Mouse (Mus musculus): Measurements from ENCODE around the gene Apoa4. TPM values are rescaled to one million over a fixed set of nuclear protein-coding genes. Genes with fewer than 3 reads are reported as not detected.

The Apoa4 gene
- polyA plus RNA-seq, 1 experiment from 2014 or later, result not detected

DNA sequence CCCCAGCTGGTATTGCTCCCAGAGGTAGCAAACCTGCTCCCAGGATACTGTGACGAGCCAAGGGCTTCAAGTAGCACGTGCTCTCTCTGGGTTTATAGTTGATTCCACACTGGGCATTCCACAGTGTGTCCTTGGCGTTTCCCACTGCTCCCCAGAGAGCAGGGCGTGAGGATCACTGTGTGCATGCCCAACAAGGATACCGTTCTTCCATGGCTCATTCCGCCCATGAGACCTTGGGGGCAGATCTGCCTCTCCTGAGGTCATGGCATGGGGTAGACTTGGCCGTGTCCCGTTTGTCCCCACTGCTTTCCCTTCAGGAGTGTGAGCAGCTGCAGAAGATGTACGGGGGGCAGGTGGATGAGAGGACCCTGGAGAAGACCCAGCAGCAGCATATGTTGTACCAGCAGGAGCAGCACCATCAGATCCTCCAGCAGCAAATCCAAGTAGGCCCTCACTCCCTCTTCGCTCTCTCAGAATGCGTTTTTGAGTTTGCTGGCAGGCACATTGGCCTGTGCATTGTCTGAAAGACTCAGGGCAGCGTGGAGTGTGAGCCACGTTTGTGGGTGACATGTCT lies 32.0 kb upstream of the Apoa4 start:
- H3K4me2 ChIP-seq, result no peak overlapping the region
- ATAC-seq (ENCODE audit: insufficient number of reproducible peaks, insufficient read depth, low FRiP score, low TSS enrichment, low read depth), result no peak
- WGBS, result 73% methylated on average over 13 of the region's 13 CpGs
- peaks cover 19% of the 10 kb centered on the region for H3K4me1 ChIP-seq (replicated peaks)
- H3K36me3 ChIP-seq, result peaks cover 93% of the 10 kb centered on the region
- H3K27me3 ChIP-seq, result no peaks in the 10 kb centered on the region
- H3K27ac ChIP-seq, result peak overlapping the region; percentile 62
- no peak overlapping the region for H3K4me3 ChIP-seq (replicated peaks)
- H3K9ac ChIP-seq (replicated peaks), result no peak overlapping the region
- H3K9me3 ChIP-seq, result no peaks in the 10 kb centered on the region

DNA sequence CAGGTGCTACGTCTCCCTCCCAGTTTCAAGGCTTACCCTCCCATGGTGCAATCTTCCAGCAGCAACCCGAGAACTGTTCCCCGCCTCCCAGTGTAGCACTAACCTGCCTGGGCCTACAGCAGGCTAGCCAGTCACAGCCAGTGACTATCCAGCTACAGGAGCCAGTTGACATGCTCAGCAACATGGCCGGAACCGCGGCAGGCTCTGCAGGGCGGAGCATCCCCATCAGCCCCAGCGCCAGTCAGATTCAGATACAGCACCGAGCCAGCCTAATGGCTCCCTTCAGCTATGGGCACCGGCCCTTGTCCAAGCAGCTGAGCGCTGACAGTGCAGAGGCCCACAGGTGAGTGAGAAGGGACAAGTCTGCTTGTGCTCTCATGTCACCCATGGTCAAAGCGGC lies 30.0 kb upstream of the Apoa4 start:
- Histone ChIP-seq H3K4me2 (no peak overlapping the region), H3K4me3 (replicated peaks) (no peak overlapping the region), H3K27ac (no peak overlapping the region), H3K27me3 (no peaks in the 10 kb centered on the region), H3K4me1 (replicated peaks) (peaks cover 19% of the 10 kb centered on the region), H3K9me3 (no peaks in the 10 kb centered on the region), H3K9ac (replicated peaks) (no peak overlapping the region), H3K36me3 (peaks cover 96% of the 10 kb centered on the region)
- no peak for ATAC-seq (ENCODE audit: insufficient number of reproducible peaks, insufficient read depth, low FRiP score, low TSS enrichment, low read depth)
- WGBS, result 90% methylated on average over 12 of the region's 12 CpGs

DNA sequence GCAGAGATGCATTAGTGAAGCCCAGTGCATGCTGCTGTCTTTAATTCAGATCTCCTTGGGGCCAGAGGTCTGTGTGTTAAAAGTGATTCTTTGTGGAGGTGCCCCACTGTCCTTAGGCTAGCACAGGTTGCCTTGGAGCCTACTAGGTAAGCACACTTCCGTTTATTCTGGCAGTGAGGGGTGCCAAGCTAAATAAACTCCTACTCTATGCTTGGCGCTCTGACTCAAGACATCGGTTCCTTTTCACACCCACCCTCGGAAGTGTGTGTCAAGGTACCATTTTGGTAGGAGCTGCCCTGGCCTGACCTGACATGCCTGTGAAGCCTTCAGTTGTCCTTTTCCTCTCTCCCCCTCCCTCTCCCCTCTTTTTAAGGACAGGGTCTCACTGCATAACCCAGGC lies 26.2 kb upstream of the Apoa4 start:
- no peak overlapping the region for H3K27ac ChIP-seq
- no peaks in the 10 kb centered on the region for H3K9me3 ChIP-seq
- peaks cover 68% of the 10 kb centered on the region for H3K36me3 ChIP-seq
- 85% methylated on average over 4 of the region's 4 CpGs for WGBS
- H3K9ac ChIP-seq (replicated peaks), result no peak overlapping the region
- no peaks in the 10 kb centered on the region for H3K4me1 ChIP-seq (replicated peaks)
- no peak overlapping the region for H3K4me3 ChIP-seq (replicated peaks)
- no peaks in the 10 kb centered on the region for H3K27me3 ChIP-seq
- ATAC-seq (ENCODE audit: insufficient number of reproducible peaks, insufficient read depth, low FRiP score, low TSS enrichment, low read depth), result no peak
- no peak overlapping the region for H3K4me2 ChIP-seq

DNA sequence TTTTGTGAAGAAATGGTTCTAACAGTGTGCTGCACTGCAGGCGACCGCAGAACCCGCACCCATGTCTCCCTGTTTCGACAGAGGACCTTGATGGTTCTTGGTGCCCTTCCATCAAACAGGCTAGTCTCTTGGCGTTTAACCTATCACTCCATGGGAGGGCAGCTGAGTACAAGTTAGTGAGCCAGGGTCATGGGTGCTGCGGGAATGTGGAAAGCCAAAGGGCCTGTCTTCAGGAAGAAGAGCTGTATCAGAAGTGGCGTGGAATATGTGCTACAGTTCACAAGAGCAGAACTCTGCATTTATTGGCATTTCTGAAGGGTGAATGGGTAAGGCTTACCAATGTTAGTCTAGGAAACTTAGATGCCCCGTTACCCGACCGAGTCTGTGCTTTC lies 25.6 kb upstream of the Apoa4 start:
- no peak overlapping the region for H3K9ac ChIP-seq (replicated peaks)
- 89% methylated on average over 10 of the region's 10 CpGs for WGBS
- no peaks in the 10 kb centered on the region for H3K27me3 ChIP-seq
- no peaks in the 10 kb centered on the region for H3K9me3 ChIP-seq
- H3K36me3 ChIP-seq, result peaks cover 68% of the 10 kb centered on the region
- no peak overlapping the region for H3K4me2 ChIP-seq
- H3K4me1 ChIP-seq (replicated peaks), result no peaks in the 10 kb centered on the region
- no peak overlapping the region for H3K4me3 ChIP-seq (replicated peaks)
- no peak for ATAC-seq (ENCODE audit: insufficient number of reproducible peaks, insufficient read depth, low FRiP score, low TSS enrichment, low read depth)
- H3K27ac ChIP-seq, result no peak overlapping the region

DNA sequence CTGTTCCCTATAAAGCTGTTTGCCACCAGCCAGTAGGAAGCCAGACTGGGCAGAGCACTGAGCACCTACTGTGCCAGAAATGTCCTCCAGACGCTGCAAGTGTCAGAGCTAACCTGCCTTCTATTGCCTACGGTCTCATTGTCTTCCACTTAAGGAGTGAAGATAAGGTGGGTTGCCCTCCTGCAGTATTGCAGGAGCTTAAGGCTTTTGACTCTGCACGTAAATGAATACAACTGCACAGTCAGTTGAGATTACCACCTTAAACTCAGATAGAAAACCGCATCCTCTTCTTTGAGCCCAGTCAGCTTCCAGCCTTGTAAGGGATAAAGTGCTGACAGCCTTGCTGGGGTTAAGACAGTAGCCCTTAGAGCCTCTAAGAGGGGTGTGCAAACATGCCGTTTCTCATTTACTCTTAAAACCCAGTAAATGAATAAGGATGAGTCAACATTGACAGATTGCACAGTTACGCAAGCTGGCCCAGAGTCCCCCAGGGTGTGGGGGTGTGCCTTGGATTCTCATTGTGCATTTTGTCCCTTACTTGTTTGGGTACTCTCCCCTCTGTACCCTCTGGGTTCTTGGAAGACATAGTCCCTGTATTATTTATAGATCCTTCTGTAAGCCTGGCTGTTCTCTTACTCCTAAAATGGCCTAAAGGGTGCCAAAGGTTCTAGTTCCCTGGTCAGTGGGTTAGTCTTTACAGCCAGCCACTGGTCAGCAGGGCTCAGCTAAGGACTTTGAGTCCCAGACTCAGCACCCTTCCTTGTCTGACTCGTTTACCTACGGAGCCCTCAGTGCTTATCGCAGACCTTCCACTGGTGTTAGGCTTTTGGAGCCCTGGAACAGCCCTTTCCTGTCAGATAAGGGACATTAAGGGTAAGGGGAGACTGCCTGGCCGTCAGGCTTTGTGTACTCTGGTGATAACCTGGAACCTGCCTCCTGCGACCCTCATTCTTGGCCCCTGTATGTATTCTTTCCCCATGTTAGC lies 24.9 kb upstream of the Apoa4 start:
- no peaks in the 10 kb centered on the region for H3K9me3 ChIP-seq
- ATAC-seq (ENCODE audit: insufficient number of reproducible peaks, insufficient read depth, low FRiP score, low TSS enrichment, low read depth), result no peak
- H3K9ac ChIP-seq (replicated peaks), result no peak overlapping the region
- no peaks in the 10 kb centered on the region for H3K4me1 ChIP-seq (replicated peaks)
- 82% methylated on average over 11 of the region's 11 CpGs for WGBS
- no peak overlapping the region for H3K27ac ChIP-seq
- peaks cover 68% of the 10 kb centered on the region for H3K36me3 ChIP-seq
- no peak overlapping the region for H3K4me2 ChIP-seq
- H3K27me3 ChIP-seq, result no peaks in the 10 kb centered on the region
- H3K4me3 ChIP-seq (replicated peaks), result no peak overlapping the region

DNA sequence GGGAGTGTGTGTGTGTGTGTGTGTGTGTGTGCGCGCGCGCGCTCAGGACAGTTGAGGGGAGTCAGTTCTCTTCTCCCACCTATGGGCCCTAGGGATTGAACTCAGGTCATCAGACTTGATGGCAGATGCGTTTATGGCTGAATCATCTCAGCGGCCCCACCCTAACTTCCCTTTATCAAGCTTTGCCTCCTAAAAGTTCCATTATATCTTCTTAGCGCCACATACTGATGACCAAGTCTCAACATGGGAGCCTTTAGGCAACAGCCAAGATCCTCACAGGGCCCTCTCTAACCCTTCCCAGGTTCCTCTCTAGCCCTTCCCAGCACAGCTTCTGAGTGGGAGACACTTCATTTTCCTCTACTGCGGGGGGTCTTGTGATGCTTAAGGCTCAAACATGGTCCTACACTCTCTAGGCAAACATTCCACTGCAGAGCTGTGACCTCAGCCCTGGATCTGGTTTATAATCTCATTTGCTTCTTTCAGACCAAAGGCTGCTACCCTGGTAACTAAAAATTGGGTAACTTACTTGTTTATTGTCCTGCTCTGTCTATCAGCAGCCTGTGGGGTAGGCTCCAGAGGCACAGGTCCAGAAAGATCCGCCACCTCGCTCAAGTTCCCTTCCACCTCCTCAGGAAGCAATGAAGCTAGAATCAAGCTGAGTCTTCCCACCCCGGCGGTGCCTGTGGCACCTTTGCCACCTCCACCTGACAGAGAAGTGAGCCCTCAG lies 23.6 kb upstream of the Apoa4 start:
- H3K4me3 ChIP-seq (replicated peaks), result no peak overlapping the region
- no peaks in the 10 kb centered on the region for H3K9me3 ChIP-seq
- no peak for ATAC-seq (ENCODE audit: insufficient number of reproducible peaks, insufficient read depth, low FRiP score, low TSS enrichment, low read depth)
- no peak overlapping the region for H3K27ac ChIP-seq
- H3K36me3 ChIP-seq, result peaks cover 68% of the 10 kb centered on the region
- 93% methylated on average over 13 of the region's 13 CpGs for WGBS
- H3K4me2 ChIP-seq, result no peak overlapping the region
- H3K4me1 ChIP-seq (replicated peaks), result no peaks in the 10 kb centered on the region
- no peak overlapping the region for H3K9ac ChIP-seq (replicated peaks)
- H3K27me3 ChIP-seq, result no peaks in the 10 kb centered on the region

DNA sequence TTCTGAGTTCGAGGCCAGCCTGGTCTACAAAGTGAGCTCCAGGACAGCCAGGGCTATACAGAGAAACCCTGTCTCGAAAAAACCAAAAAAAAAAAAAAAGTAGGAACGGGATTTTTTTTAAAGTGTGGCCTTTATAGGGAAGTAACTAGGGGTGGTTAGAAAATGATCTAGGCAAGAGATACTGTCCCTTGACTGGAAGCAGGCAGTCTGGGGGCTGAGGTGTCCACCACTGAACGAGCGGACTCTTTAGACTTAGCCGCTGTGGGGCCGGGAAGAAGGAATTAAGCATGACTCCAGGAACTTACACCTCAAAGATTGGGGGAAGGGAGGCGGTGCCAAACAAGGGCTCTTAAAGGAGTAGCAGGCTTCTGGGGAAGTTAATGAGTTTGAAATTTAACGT lies 22.3 kb upstream of the Apoa4 start:
- H3K36me3 ChIP-seq, result peaks cover 69% of the 10 kb centered on the region
- no peaks in the 10 kb centered on the region for H3K4me1 ChIP-seq (replicated peaks)
- no peak overlapping the region for H3K27ac ChIP-seq
- no peaks in the 10 kb centered on the region for H3K9me3 ChIP-seq
- H3K4me3 ChIP-seq (replicated peaks), result no peak overlapping the region
- H3K27me3 ChIP-seq, result no peaks in the 10 kb centered on the region
- ATAC-seq (ENCODE audit: insufficient number of reproducible peaks, insufficient read depth, low FRiP score, low TSS enrichment, low read depth), result no peak
- no peak overlapping the region for H3K4me2 ChIP-seq
- no peak overlapping the region for H3K9ac ChIP-seq (replicated peaks)
- 62% methylated on average over 9 of the region's 9 CpGs for WGBS

DNA sequence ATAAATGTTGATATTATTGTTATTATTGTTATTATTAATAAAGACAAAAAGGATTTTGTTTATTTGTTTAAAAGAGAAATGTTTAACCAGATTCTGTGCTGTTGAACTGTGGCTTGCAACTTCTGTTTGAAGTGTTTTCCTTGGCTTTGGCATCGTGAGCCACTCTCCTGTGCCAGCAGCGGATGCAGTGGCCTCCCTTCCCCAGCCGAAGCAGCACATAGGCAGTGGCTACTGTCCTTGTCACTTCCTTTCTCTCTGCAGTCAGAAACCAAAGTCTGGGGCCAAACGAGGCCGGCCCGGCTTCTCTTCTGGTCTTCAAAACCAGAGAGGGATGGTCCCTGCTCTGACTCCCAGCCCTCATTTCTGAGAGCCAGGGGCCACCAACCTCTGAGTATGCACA lies 17.4 kb upstream of the Apoa4 start:
- ATAC-seq (ENCODE audit: insufficient number of reproducible peaks, insufficient read depth, low FRiP score, low TSS enrichment, low read depth), result no peak
- no peak overlapping the region for H3K9ac ChIP-seq (replicated peaks)
- no peaks in the 10 kb centered on the region for H3K4me1 ChIP-seq (replicated peaks)
- 0 out of 2 replicates have a peak, but pooled peaks cover 4% of the 10 kb centered on the region for H3K27me3 ChIP-seq
- 86% methylated on average over 6 of the region's 6 CpGs for WGBS
- no peak overlapping the region for H3K4me3 ChIP-seq (replicated peaks)
- no peak overlapping the region for H3K27ac ChIP-seq
- no peaks in the 10 kb centered on the region for H3K9me3 ChIP-seq
- peaks cover 53% of the 10 kb centered on the region for H3K36me3 ChIP-seq
- H3K4me2 ChIP-seq, result no peak overlapping the region

DNA sequence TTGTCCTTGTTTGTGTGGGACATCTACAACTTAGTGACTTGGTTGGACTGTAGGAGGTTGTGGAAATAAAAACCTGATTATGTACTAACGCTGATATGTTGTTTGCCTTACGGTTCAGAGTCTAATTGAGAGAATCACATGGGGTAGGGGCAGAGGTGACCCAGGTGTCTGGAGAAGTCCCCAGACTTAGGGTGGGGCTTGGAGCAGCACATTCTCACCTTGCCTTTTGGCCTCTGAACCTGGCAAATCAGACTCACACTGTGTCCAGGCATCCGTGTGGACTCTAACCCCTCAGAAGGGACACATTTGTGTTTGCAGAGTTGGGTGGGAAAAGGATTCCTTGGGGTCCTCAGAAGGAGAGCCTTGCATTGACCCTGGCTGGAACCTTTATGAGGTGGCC lies 16.4 kb upstream of the Apoa4 start:
- Histone ChIP-seq H3K9me3 (no peaks in the 10 kb centered on the region), H3K36me3 (peaks cover 49% of the 10 kb centered on the region), H3K4me3 (replicated peaks) (no peak overlapping the region), H3K27me3 (0 out of 2 replicates have a peak, but pooled peaks cover 7% of the 10 kb centered on the region), H3K4me2 (no peak overlapping the region), H3K9ac (replicated peaks) (no peak overlapping the region), H3K27ac (no peak overlapping the region), H3K4me1 (replicated peaks) (no peaks in the 10 kb centered on the region)
- no peak for ATAC-seq (ENCODE audit: insufficient number of reproducible peaks, insufficient read depth, low FRiP score, low TSS enrichment, low read depth)
- WGBS, result 80% methylated on average over 3 of the region's 3 CpGs

DNA sequence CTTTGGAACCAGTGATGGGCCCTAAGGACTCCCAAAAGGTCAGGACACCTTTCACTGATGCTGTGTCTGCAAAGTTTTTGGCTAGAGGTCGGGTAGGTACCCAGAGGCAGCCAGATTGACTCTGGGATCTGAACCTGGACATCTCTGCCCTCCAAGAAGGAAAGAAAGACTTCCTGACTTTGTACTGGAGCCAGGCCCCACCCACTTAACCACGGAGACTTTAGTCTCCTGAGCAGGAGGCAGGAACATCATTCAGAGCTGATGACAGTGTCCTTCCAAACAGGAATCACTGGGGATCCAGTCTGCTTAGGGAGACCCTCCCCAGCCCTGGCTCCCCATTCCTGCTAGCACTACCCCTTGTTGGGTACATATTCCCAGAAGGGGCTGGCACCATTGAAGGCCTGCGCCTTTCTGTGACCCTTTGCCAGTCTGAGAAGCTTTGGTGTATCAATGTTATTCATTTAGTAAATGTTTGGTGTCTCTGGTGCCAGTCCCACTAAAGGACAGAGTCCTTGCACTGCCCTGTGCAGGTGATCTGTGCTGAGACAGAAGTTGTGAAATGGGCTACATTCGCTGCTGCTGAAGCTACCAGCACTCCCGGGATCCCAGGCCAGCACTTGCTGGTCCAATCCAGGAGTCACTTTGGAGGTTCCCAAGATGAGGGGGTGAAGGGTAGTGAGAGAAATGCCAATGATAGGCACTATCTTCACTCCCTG lies 15.4 kb upstream of the Apoa4 start:
- H3K27ac ChIP-seq, result no peak overlapping the region
- ATAC-seq (ENCODE audit: insufficient number of reproducible peaks, insufficient read depth, low FRiP score, low TSS enrichment, low read depth), result no peak

More for the DNA sequence above, 15.4 kb upstream of the Apoa4 start:
- Histone ChIP-seq H3K4me3 (replicated peaks) (no peak overlapping the region), H3K4me2 (no peak overlapping the region), H3K27me3 (0 out of 2 replicates have a peak, but pooled peaks cover 7% of the 10 kb centered on the region), H3K36me3 (peaks cover 40% of the 10 kb centered on the region), H3K9ac (replicated peaks) (no peak overlapping the region), H3K4me1 (replicated peaks) (no peaks in the 10 kb centered on the region), H3K9me3 (no peaks in the 10 kb centered on the region)
- WGBS, result 65% methylated on average over 5 of the region's 5 CpGs
